Mouse (Mus musculus) ovary, postnatal 14 days (tissue): ENCODE measurements around the gene Gm438.
"Not testable (repeated sequence)": the region's sequence is repeated elsewhere in the genome, so short reads cannot be mapped to it uniquely, and the experiment has no call there.

Source experiments
- DNase-seq: peaks from one replicate; pipeline ENCODE4 v3.0.0; 2022; ENCODE audit warnings: low spot score

Gm438 gene

GRCm38 (mm10) chr4:144786483-144786882, at the start of gene Gm438:
Gene Gm438, minus strand, starts transcription at chr4:144786583.
- no peak for DNase-seq

- no peak for DNase-seq
These were observed 38.3 kb upstream of the Gm438 start for GRCm38 (mm10) chr4:144824706-144825105.

- no peak for DNase-seq
These were observed 37.6 kb upstream of the Gm438 start for GRCm38 (mm10) chr4:144823996-144824395.

- not testable (repeated sequence) for DNase-seq
These were observed 20.8 kb upstream of the Gm438 start for GRCm38 (mm10) chr4:144807135-144807534.

- no peak for DNase-seq
These were observed 17.2 kb upstream of the Gm438 start for GRCm38 (mm10) chr4:144803633-144804032.

- DNase-seq = no peak
These were observed 3.8 kb upstream of the Gm438 start for GRCm38 (mm10) chr4:144790141-144790540.

- DNase-seq = no peak
These were observed 3.7 kb downstream of the Gm438 start for GRCm38 (mm10) chr4:144782476-144783197.

GRCm38 (mm10) chr4:144765722-144766121, 20.7 kb downstream of the Gm438 start:
- DNase-seq = peak; percentile 14

- DNase-seq = no peak
These were observed 37.2 kb downstream of the Gm438 start for GRCm38 (mm10) chr4:144749139-144749538.
